Mouse (Mus musculus) heart, embryonic 16.5 days (tissue): ENCODE results near the gene Tnrc6c. TPM values are rescaled to one million over a fixed set of nuclear protein-coding genes. Genes with fewer than 3 reads are reported as not detected.

Experiments
- ATAC-seq: fragments of 200-750 bp; cut with Nextera tagmentation; replicated peaks from 2 replicates; pipeline ENCODE4 v1.8.0; 2017; ENCODE audit warnings: moderate number of reproducible peaks; ENCODE audit not compliant: insufficient read depth, low FRiP score; ENCODE audit errors: extremely low read depth
- H3K27ac ChIP-seq: fragments of 300-500 bp; sonication (generic); 2 replicates; pipeline ENCODE4 v1.5.1; 2014; ENCODE audit warnings: mild to moderate bottlenecking, low read length, control low read depth, moderate library complexity
- H3K27me3 ChIP-seq: fragments of 300-500 bp; sonication (generic); 2 replicates; pipeline ENCODE4 v1.6.1; 2014; ENCODE audit warnings: low read length, mixed read lengths; ENCODE audit not compliant: control insufficient read depth, insufficient read depth
- H3K36me3 ChIP-seq: fragments of 300-500 bp; sonication (generic); 2 replicates; pipeline ENCODE4 v1.6.1; 2014; ENCODE audit not compliant: control insufficient read depth, insufficient read depth
- H3K4me1 ChIP-seq: fragments of 300-500 bp; sonication (generic); 2 replicates; pipeline ENCODE4 v1.6.1; 2014; ENCODE audit warnings: low read length, mixed read lengths; ENCODE audit not compliant: control insufficient read depth, insufficient read depth
- H3K4me2 ChIP-seq: fragments of 300-500 bp; sonication (generic); 2 replicates; pipeline ENCODE4 v1.6.1; 2014; ENCODE audit warnings: low read depth, mild to moderate bottlenecking, control low read depth, low read length
- H3K4me3 ChIP-seq: fragments of 300-500 bp; sonication (generic); 2 replicates; pipeline ENCODE4 v1.5.1; 2014; ENCODE audit warnings: mild to moderate bottlenecking, control low read depth, low read length
- H3K9ac ChIP-seq: fragments of 300-500 bp; sonication (generic); 2 replicates; pipeline ENCODE4 v1.6.1; 2014; ENCODE audit warnings: low read length, control low read depth
- H3K9me3 ChIP-seq: fragments of 300-500 bp; sonication (generic); replicated peaks from 2 replicates; pipeline ENCODE4 v1.6.1; 2016; ENCODE audit warnings: low read length; ENCODE audit not compliant: control insufficient read depth
- WGBS: fragments of 180-500 bp; shearing (Covaris S2); extraction: QIAGEN DNeasy Blood & Tissue Kit; methylation state at CpG from one replicate; pipeline ENCODE4 v1.1.7; 2014; 5-methylcytosine and 5-hydroxymethylcytosine counted together
- polyA plus RNA-seq: library from polyadenylated mRNA; unstranded; fragments of >200 nt; fragmentation: Nextera tagmentation; extraction: Ambion mirVana; gene quantifications from 2 replicates; pipeline ENCODE4 v1.2.1, GENCODE M21; 2015

Tnrc6c gene
- polyA plus RNA-seq, 1 experiment from 2014 or later, result 6.5 TPM

GRCm38 (mm10) chr11:117796954-117797353, 142.9 kb downstream of the Tnrc6c start:
- 48% methylated on average over 5 of the region's 5 CpGs for WGBS
- H3K4me1 ChIP-seq, result peaks cover 11% of the 10 kb centered on the region
- no peaks in the 10 kb centered on the region for H3K27me3 ChIP-seq
- H3K9ac ChIP-seq, result no peak overlapping the region; the same call in 1 of the 2 replicates
- no peak overlapping the region for H3K4me3 ChIP-seq
- no peaks in the 10 kb centered on the region for H3K36me3 ChIP-seq
- peak overlapping the region; percentile 27; the same call in 1 of the 2 replicates for H3K27ac ChIP-seq
- no peak overlapping the region for H3K4me2 ChIP-seq
- H3K9me3 ChIP-seq, result no peaks in the 10 kb centered on the region
- no peak for ATAC-seq

- Histone ChIP-seq H3K27me3 (no peaks in the 10 kb centered on the region), H3K27ac (peak within 1 kb of the TSS; percentile 36; the same call in 1 of the 2 replicates), H3K4me1 (peaks cover 9% of the 10 kb centered on the region), H3K4me3 (no peak within 1 kb of the TSS), H3K9ac (no peak within 1 kb of the TSS; the same call in 1 of the 2 replicates), H3K36me3 (no peaks in the 10 kb centered on the region), H3K9me3 (no peaks in the 10 kb centered on the region), H3K4me2 (no peak within 1 kb of the TSS)
- ATAC-seq, result no peak
- 41% methylated on average over 9 of the region's 9 CpGs for WGBS
These were observed 143.5 kb downstream of the Tnrc6c start, which contains the start of gene 6030468B19Rik for GRCm38 (mm10) chr11:117797511-117798159. Gene 6030468B19Rik (plus strand): TSS chr11:117797660.

GRCm38 (mm10) chr11:117798160-117798541, 144.1 kb downstream of the Tnrc6c start:
- H3K9ac ChIP-seq, result no peak overlapping the region
- no peaks in the 10 kb centered on the region for H3K9me3 ChIP-seq
- peaks cover 8% of the 10 kb centered on the region for H3K4me1 ChIP-seq
- H3K36me3 ChIP-seq, result no peaks in the 10 kb centered on the region
- no peaks in the 10 kb centered on the region for H3K27me3 ChIP-seq
- peak; percentile 35 for ATAC-seq
- H3K27ac ChIP-seq, result no peak overlapping the region
- 23% methylated on average over 2 of the region's 2 CpGs for WGBS
- H3K4me3 ChIP-seq, result no peak overlapping the region
- no peak overlapping the region for H3K4me2 ChIP-seq

DNA sequence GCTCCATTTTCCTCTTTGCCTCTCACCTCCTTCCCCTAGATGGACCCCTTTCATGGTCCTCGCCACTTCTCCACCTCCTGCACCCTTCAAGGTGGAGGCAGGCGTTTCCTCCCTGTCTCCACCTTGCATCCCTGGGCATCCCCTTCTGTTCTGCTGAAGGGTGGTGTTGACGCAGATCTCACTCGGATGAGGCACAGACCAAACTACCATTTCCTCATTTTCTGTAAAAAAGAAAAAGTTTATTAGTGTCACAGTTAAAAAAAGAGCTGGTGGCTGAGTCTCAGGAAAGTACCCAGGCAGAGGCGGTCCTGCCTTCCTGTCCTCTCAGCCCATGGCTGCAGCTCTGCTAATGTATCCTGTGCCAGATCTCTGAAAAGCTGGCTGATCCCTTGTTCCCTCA, 145.1 kb downstream of the Tnrc6c start:
- ATAC-seq, result no peak
- no peak overlapping the region for H3K4me2 ChIP-seq
- no peaks in the 10 kb centered on the region for H3K27me3 ChIP-seq
- no peak overlapping the region for H3K27ac ChIP-seq
- no peaks in the 10 kb centered on the region for H3K9me3 ChIP-seq
- no peak overlapping the region for H3K4me3 ChIP-seq
- peaks cover 8% of the 10 kb centered on the region for H3K4me1 ChIP-seq
- no peak overlapping the region for H3K9ac ChIP-seq
- 53% methylated on average over 5 of the region's 5 CpGs for WGBS
- no peaks in the 10 kb centered on the region for H3K36me3 ChIP-seq

GRCm38 (mm10) chr11:117800038-117800437, 145.9 kb downstream of the Tnrc6c start:
- H3K9me3 ChIP-seq, result no peaks in the 10 kb centered on the region
- H3K36me3 ChIP-seq, result no peaks in the 10 kb centered on the region
- 81% methylated on average over 7 of the region's 7 CpGs for WGBS
- H3K27ac ChIP-seq, result no peak overlapping the region
- H3K4me2 ChIP-seq, result no peak overlapping the region
- no peak for ATAC-seq
- no peak overlapping the region for H3K4me3 ChIP-seq
- peaks cover 8% of the 10 kb centered on the region for H3K4me1 ChIP-seq
- no peak overlapping the region for H3K9ac ChIP-seq
- H3K27me3 ChIP-seq, result no peaks in the 10 kb centered on the region

- H3K9ac ChIP-seq, result no peak overlapping the region
- no peak overlapping the region for H3K4me2 ChIP-seq
- WGBS, result 71% methylated on average over 7 of the region's 7 CpGs
- no peaks in the 10 kb centered on the region for H3K36me3 ChIP-seq
- H3K27me3 ChIP-seq, result no peaks in the 10 kb centered on the region
- H3K4me1 ChIP-seq, result peaks cover 8% of the 10 kb centered on the region
- no peak overlapping the region for H3K27ac ChIP-seq
- H3K4me3 ChIP-seq, result no peak overlapping the region
- ATAC-seq, result no peak
- no peaks in the 10 kb centered on the region for H3K9me3 ChIP-seq
These were observed 147.6 kb downstream of the Tnrc6c start for GRCm38 (mm10) chr11:117801650-117802049.

DNA sequence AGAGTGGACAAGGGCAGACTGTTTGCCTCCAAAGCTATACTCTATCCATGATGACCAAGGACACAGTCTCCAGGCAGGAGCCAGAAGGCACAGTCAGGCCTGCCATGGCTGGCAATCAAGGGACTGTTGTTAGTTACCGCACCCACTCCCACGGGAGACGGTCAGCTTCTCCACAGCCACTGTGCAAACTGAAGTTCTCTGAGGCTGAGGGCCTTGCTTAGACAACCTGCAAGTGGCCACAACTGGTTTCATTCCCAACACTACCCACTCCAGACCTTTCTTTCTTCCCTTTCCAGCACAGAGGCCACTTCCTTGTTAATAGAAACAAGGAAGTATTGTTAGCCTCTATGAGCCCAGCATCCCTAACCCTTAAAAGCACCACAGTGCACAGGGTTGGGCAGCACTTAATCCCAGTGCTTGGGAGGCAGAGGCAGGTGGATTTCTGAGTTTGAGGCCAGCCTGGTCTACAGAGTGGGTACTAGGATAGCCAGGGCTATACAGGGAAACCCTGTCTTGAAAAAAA, 149.1 kb downstream of the Tnrc6c start:
- no peaks in the 10 kb centered on the region for H3K9me3 ChIP-seq
- no peak overlapping the region for H3K9ac ChIP-seq
- ATAC-seq, result no peak
- WGBS, result 89% methylated on average over 3 of the region's 3 CpGs
- no peaks in the 10 kb centered on the region for H3K36me3 ChIP-seq
- H3K27ac ChIP-seq, result no peak overlapping the region
- peaks cover 4% of the 10 kb centered on the region for H3K4me1 ChIP-seq
- H3K4me2 ChIP-seq, result no peak overlapping the region
- H3K27me3 ChIP-seq, result no peaks in the 10 kb centered on the region
- H3K4me3 ChIP-seq, result no peak overlapping the region

DNA sequence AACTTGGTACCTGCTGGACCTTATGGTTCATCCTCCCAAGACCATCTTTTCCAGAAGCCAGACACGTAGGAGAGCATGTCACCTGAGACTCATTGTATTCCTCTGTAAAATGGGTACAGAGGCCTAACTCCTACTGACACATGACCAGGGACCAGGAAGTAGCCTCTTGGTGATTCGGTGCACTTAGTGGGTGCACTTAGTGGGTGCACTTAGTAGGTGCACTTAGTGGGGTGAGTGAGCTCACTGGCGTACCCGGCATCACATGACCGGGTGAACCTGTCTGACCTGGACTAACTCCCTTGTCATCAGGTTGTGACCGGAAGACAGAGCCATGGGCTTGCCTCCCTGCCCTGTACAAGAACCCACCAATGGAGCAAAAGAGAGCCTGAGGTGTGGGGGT, 152.7 kb downstream of the Tnrc6c start:
- no peak for ATAC-seq
- H3K4me3 ChIP-seq, result no peak overlapping the region
- WGBS, result 93% methylated on average over 6 of the region's 6 CpGs

DNA sequence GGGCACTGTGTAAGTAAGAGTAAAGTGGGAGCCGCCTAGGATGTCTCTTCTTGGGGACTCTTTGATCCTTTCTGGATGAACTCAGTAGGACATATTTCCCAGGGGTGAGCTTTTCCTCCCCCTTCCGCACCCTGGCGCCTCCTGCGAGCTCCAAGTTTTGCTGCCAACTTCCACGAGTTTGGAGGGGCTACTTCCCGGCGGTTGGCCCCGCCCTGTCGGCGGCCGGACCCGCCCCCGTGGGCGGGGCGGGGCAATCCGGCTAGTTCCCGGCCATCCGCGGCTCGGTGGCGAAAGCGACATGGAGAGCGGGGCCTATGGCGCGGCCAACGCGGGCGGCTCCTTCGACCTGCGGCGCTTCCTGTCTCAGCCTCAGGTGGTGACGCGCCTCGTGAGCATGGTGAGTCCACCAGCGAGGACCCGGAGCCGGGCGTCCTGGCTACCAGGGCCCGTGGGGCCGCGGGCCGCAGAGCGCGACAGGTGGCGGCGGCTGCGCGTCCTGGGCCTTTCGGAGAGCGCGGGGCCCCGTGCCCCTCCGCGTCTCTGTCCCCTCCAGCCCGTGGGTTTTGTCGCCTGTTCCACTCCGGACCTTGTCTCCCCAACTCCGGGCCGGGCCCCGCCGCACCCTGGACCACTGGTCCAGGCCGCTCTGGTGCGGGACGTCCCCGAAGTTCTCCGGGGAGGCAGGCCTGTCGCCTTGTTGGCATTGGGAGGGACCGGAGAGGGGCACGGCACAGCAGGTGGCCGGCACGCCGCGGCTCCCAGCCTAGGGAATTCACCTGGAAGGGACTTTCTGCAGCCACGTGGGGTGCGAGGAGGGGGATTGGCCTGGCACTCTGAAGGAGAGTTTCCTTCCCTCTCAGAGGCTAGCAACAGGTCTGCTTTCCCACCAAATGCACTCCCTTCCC, 155.6 kb downstream of the Tnrc6c start, which contains the start of the genes Gm20708 and Syngr2:
TSS of gene Gm20708 (plus strand) at position 262 of the 905 bp plus-strand sequence.
TSS of gene Syngr2 (plus strand) at position 262 of the 905 bp plus-strand sequence.
- ATAC-seq, result peak; percentile 69
- WGBS, result under 1% methylated on average over 75 of the region's 75 CpGs
- peaks cover 12% of the 10 kb centered on the region for H3K36me3 ChIP-seq

More for the DNA sequence above, 152.7 kb downstream of the Tnrc6c start:
- no peak overlapping the region for H3K27ac ChIP-seq
- no peak overlapping the region for H3K9ac ChIP-seq
- peaks cover 17% of the 10 kb centered on the region for H3K4me1 ChIP-seq
- H3K4me2 ChIP-seq, result no peak overlapping the region
- H3K36me3 ChIP-seq, result no peaks in the 10 kb centered on the region
- no peaks in the 10 kb centered on the region for H3K27me3 ChIP-seq
- no peaks in the 10 kb centered on the region for H3K9me3 ChIP-seq

More for the DNA sequence above, 155.6 kb downstream of the Tnrc6c start, which contains the start of the genes Gm20708 and Syngr2:
- peak within 1 kb of the TSS; percentile 85 for H3K27ac ChIP-seq
- no peaks in the 10 kb centered on the region for H3K27me3 ChIP-seq
- peak within 1 kb of the TSS; percentile 79 for H3K4me2 ChIP-seq
- H3K9me3 ChIP-seq, result no peaks in the 10 kb centered on the region
- H3K9ac ChIP-seq, result peak within 1 kb of the TSS; percentile 95
- H3K4me1 ChIP-seq, result peaks cover 27% of the 10 kb centered on the region
- peak within 1 kb of the TSS; percentile 90 for H3K4me3 ChIP-seq
